Mouse (Mus musculus) liver, adult (tissue): ENCODE measurements at regions not wholly inside any gene's neighbourhood (a gene's known extent, or its start where the extent isn't known, plus 50 kb on each side); places are given as distances from the start of the nearest gene placed in this dataset.

Source experiments
- GATA4 ChIP-seq: IDR thresholded peaks from 2 replicates; pipeline ENCODE4 v1.6.1; 2014; ENCODE audit warnings: mild to moderate bottlenecking, low read length; ENCODE audit not compliant: insufficient replicate concordance

DNA sequence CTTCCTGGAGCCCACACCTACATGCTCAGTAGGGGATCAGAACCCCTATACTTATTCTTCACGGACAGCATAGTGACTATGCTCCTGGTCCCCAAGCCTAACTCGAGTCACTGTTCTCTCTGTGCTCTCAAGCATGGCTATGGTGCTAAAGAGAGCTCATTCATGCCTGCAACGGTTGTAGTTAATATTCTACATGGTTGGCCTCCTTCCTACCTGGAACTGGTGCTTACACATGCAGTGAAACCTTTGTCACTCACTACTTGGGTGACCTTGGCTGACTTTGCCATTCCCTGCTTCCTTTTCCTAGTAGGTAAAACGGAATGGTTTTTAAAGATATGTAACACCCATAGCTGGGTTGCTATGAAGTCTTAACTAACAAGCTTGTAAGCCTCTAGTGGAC is 70.3 kb upstream of the Gadd45a start:
- no peak for TF ChIP-seq GATA4

DNA sequence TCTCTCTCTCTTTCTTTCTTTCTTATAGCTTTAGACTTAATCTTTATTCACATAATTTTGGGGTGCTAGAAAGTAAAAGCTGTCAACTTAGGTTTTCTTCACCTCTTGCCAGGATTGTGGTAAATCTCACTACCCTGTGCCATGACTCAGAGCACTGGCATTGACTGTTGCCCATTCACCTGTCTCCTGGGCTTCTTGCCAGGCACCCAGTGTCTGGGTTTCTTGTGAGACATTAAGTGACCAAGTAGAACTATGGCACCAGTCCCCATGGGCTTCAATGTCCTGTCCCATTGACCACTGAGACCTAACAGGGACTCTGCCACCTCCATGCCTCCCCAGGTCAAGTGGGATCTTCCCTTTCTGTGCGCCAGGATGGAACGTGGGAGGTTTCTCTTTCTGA is 69.2 kb upstream of the Gadd45a start:
- TF ChIP-seq GATA4, result no peak

DNA sequence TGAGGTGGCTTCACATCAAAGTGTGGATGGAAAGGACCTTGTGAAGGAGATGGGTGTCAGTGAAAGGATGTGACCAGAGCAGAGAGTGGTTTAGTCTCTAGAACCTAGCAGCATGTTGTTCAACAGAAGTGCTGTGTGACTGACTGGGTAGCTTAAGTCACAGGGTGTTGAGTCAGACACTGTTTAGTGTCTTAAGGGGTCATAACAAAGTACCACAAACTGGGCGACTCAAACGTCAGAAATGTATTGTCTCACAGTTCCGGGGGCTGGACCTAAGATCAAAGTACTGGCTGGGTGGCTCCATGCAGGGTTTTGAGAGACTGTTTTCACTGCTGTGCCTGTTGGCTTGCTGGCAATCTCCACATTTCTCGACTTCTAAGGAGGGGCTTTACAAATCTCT is 68.1 kb upstream of the Gadd45a start:
- TF ChIP-seq GATA4, result no peak

DNA sequence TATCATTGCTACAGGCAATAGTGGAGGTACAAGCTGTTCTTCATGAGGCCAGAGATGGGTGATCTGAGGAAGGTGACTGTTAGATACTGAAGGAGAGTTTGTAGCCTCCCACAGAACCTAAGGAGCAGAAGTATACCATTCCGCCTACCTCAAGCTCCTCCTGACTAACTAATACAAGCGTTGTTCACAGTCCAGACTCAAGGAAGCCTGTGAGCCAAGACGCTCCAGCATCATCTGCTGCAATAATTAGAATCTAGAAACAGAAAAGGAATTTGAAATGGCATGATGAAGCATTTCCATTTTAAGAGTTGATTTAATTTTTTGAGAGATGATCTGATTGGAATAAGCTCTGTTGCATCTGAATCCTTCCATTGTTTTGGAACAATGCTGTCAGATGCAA is 66.9 kb upstream of the Gadd45a start:
- no peak for TF ChIP-seq GATA4

DNA sequence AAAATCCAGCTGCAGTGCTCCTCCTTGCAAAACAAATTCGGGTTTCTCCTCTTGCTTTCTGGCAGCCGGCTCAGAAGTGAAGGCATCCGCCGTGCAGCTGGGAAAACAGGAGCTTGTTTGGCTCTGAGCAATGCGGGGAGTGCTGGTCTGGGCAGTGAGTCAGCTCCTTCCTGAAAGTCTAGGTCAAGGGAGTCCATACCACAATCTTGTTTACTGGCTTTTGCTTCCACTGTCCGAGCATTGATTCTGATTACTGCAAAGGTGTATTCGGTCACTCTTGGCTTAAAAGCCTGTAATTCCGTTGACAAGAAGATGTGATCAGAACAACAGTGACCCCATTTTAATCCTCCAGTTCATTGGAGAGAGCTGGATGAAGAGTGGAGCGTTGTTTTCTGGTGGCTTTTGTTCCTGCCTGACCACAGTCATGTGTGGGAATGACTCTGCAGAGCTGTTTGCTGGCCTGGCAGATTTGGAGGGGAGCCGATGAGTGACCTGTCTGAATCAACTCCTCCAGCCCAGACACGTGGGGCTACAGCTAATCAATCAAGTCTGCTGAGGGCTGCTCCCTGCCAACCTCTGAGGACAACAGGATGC is 65.4 kb upstream of the Gadd45a start:
- no peak for TF ChIP-seq GATA4

DNA sequence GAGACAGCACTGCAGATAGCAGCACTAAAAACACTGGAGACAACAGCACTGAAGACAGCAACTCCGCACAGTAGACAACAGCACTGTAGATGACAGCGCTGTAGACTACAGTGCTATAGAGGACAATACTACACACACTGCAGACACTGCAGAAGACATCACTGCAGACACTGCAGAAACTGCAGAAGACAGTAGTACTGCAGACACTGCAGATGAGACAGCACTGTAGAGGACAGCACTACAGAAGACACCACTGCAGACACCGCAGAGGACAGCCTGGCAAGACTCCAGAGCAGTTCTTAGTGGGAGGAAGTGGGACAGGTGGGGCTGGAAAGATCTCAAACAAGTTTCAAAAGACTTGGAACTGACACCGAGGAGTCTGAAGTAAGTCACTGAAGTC is 64.8 kb upstream of the Gadd45a start:
- TF ChIP-seq GATA4, result no peak

DNA sequence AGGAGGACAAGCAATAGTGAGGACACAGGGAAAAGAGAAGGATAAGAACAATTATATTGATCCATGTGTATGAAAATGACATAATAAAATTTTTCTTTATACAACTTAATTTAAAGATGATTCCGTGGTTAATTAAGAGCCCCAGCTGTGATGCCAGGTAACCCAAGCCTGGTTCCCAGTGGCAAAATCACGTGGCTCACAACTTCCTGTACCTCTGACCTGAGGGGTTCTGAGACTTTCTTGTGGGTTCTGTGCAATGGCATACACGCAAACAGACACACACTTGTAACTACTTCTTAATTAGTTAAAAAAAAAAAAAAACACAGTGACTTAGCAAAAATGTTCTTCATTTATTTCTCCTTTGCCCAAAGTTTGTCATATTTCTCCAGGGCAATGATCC is 57.2 kb upstream of the Gadd45a start:
- no peak for TF ChIP-seq GATA4

DNA sequence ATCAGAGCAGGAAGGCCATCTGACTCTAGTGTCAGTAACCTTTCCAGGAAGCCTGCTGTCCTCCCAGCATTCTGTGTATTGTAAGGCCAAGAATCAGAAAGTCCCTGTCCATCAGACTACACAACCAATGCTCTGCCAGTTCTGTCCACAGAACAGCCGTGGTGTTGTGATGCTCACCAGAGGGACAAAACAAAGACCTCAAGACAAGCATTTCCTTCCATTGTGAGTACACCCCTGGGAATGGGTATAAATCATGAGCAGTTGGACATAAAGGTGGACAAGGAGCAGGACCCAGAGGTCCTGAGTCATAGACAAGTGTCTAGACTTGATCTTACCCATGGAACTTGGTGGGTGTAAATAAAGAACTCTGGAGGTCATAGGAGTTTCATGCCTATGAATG is 55.9 kb upstream of the Gadd45a start:
- TF ChIP-seq GATA4, result no peak

DNA sequence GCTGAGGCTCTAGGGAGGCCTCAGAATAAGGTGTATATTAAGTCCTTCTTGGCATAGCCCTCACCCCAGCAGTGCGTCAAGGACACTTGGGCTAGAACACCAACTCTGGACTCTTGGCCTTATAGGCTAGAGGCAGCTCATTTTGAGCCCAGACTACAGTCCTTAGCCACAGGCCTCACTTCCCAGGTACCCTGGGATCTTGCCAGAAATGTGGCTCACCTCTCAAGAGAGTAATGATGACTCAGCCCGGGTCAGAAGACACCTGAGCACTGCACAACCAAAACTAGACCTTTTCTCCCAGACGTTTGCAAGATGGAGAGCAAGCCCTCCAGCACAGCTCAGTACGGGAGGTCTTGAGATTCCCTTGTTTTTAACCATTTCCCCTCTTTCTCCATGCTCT is 52.9 kb upstream of the Gadd45a start:
- no peak for TF ChIP-seq GATA4

DNA sequence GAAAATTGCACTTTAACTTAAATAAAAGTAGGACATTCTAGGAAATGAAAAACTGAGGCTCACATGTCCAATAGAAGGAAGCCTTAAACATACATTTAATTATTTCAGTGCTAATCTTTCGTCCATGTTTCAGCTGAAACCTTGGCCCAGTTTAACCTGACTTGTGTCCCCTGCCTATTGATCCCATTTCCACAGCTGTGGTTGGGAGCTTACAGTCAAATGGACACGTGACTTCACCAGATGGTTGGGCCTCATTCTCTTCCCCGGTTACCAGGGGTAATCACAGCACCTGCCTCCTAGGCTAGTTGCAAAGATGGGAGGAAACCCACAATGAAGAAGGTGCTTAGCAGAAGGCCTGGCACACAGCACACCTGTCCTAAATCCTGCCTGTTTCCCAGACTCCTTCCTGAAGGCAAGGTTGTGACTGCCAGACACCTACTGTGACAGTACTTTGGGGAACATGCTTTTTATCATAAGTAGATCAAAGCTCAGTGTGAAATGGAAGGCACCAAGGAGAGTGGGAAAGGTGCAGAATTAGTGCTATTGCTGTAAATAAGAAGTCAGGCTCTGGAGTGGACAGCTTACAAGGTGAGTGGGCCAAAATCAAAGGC is 52.4 kb upstream of the Gadd45a start:
- no peak for TF ChIP-seq GATA4

DNA sequence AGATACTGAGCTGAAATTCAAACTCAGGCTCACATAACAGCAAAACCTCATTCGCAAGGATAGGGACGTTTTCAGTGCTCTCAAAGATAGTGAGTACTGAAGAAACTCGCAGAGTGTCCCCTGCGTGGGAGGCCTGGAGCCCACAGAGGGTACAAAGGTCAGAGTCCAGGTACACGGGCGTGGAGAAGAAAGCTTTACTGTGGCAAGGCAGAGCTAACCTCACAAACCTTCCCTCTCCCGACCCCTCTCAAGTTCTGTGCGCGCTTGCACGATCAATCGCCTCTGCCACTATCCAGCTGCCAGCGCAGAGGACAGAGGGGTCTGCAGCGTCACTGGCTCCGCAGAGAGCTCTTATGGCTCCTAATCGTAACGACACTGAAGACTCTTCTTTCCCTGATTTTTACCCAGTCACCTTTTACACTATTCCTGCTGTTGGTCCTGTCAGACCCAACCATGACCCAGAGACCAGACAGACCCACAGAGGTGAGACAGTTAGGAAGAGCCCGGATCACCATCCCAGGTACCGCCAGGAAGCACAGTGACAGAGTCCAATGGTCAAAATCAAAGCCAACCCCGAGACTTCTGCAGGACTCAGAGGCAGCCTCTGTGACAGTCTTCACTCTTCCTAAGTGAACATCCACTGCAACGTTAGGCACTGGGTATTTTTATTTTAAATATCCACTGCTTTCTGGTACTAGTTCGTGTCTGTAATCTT is 51.6 kb upstream of the Gadd45a start:
- no peak for TF ChIP-seq GATA4

DNA sequence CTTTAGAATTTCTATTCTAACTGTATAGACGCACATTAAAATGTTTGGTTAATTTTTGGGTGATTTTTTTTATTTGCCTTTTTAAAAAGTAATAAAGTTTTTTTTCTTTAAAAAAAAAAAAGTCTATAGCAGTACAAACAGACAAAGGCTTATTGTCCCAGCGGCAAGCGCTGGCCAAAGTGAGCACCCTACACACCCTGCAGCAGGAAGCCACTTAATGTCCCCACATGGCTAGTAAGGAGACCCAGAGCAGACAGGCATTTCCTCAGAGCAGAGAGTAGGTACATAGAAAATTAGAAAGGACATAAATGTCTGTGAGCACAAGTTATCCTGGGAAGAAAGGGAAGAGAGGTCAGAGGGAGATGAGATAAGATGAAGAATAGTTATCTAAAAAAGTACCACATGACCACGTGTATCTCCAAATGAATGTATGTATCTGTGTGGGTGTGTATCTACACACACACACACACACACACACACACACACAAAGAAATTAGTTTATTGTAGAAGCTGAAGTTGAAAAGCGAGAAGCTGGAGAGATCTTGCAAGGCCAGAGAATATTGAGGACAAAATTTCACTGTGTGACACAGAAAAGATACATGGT is 50.7 kb upstream of the Gadd45a start:
- no peak for TF ChIP-seq GATA4

DNA sequence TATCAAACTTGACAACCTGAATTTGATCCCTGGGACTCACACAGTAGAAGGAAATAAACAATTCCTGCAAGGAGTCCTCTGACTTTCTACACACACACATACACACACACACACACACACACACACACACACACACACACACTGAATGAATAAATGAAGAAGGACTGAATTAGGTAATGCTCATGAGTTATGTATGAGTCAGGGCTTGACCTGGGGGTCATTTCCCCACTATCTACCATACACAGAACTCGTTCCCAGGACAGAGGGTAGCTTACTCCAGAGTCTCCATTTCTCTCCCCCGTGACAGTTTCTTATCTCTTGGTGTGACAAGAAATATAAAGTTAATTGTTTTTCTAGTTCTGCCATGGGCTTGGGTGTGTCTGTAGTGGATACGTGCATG is 50.1 kb upstream of the Gadd45a start:
- no peak for TF ChIP-seq GATA4
